Mouse (Mus musculus) liver, embryonic 13.5 days (tissue): ENCODE measurements around the gene Phc2. TPM values are rescaled to one million over a fixed set of nuclear protein-coding genes. Genes with fewer than 3 reads are reported as not detected.

Experiments
- ATAC-seq: fragments of 200-750 bp; cut with Nextera tagmentation; 2 replicates; pipeline ENCODE4 v1.8.0; 2017; ENCODE audit warnings: low read depth, mild to moderate bottlenecking, moderate number of reproducible peaks, moderate library complexity
- DNase-seq: peaks from one replicate; pipeline ENCODE4 v3.0.0; 2022
- H3K27ac ChIP-seq: fragments of 300-500 bp; sonication (generic); 2 replicates; pipeline ENCODE4 v1.5.1; 2015; ENCODE audit warnings: moderate library complexity, mild to moderate bottlenecking, inconsistent platforms
- H3K27me3 ChIP-seq: fragments of 300-500 bp; sonication (generic); 2 replicates; pipeline ENCODE4 v1.6.1; 2015; ENCODE audit warnings: mild to moderate bottlenecking, inconsistent platforms
- H3K36me3 ChIP-seq: fragments of 300-500 bp; sonication (generic); 2 replicates; pipeline ENCODE4 v1.6.1; 2015; ENCODE audit warnings: mild to moderate bottlenecking, inconsistent platforms
- H3K4me1 ChIP-seq: fragments of 300-500 bp; sonication (generic); replicated peaks from 2 replicates; pipeline ENCODE4 v1.6.1; 2015; ENCODE audit warnings: inconsistent platforms
- H3K4me2 ChIP-seq: fragments of 300-500 bp; sonication (generic); 2 replicates; pipeline ENCODE4 v1.6.1; 2015; ENCODE audit warnings: inconsistent platforms, mild to moderate bottlenecking, moderate library complexity
- H3K4me3 ChIP-seq: fragments of 300-500 bp; sonication (generic); replicated peaks from 2 replicates; pipeline ENCODE4 v1.5.1; 2015; ENCODE audit warnings: mild to moderate bottlenecking, inconsistent platforms
- H3K9ac ChIP-seq: fragments of 300-500 bp; sonication (generic); 2 replicates; pipeline ENCODE4 v1.6.1; 2015; ENCODE audit warnings: mild to moderate bottlenecking, inconsistent platforms
- H3K9me3 ChIP-seq: fragments of 300-500 bp; sonication (generic); replicated peaks from 2 replicates; pipeline ENCODE4 v1.6.1; 2016; ENCODE audit warnings: inconsistent platforms
- WGBS: fragments of 180-500 bp; shearing (Covaris S2); methylation state at CpG from one replicate; pipeline ENCODE4 v1.1.7; 2015; ENCODE audit not compliant: insufficient replicate concordance; 5-methylcytosine and 5-hydroxymethylcytosine counted together
- polyA plus RNA-seq: library from polyadenylated mRNA; unstranded; fragments of >200 nt; fragmentation: Nextera tagmentation; extraction: Ambion mirVana; gene quantifications from 2 replicates; pipeline ENCODE4 v1.2.1, GENCODE M21; 2015

Phc2 gene
- polyA plus RNA-seq, 1 experiment from 2014 or later: 12.9 TPM

- H3K9me3 ChIP-seq: no peaks in the 10 kb centered on the region
- H3K27ac ChIP-seq: no peak overlapping the region
- peaks cover 52% of the 10 kb centered on the region for H3K4me1 ChIP-seq
- no peak for ATAC-seq
- no peak overlapping the region for H3K9ac ChIP-seq
- H3K4me3 ChIP-seq: no peak overlapping the region
- 58% methylated on average over 5 of the region's 5 CpGs for WGBS
- no peaks in the 10 kb centered on the region for H3K27me3 ChIP-seq
- DNase-seq: no peak
- H3K4me2 ChIP-seq: no peak overlapping the region
- no peaks in the 10 kb centered on the region for H3K36me3 ChIP-seq
Observed at GRCm38 (mm10) chr4:128693207-128693606, 38.7 kb downstream of the Phc2 start.

- H3K27me3 ChIP-seq: no peaks in the 10 kb centered on the region
- H3K27ac ChIP-seq: no peak overlapping the region
- DNase-seq (no peak), ATAC-seq (no peak)
- no peak overlapping the region for H3K4me2 ChIP-seq
- H3K36me3 ChIP-seq: no peaks in the 10 kb centered on the region
- H3K4me3 ChIP-seq: no peak overlapping the region
- peaks cover 41% of the 10 kb centered on the region for H3K4me1 ChIP-seq
- no peak overlapping the region for H3K9ac ChIP-seq
- no peaks in the 10 kb centered on the region for H3K9me3 ChIP-seq
Observed at GRCm38 (mm10) chr4:128694315-128694714, 39.8 kb downstream of the Phc2 start.

GRCm38 (mm10) chr4:128695149-128695548, 40.6 kb downstream of the Phc2 start:
- no peaks in the 10 kb centered on the region for H3K36me3 ChIP-seq
- H3K4me1 ChIP-seq: peaks cover 34% of the 10 kb centered on the region
- H3K27ac ChIP-seq: no peak overlapping the region
- WGBS: 62% methylated on average over 7 of the region's 7 CpGs
- no peaks in the 10 kb centered on the region for H3K9me3 ChIP-seq
- H3K4me3 ChIP-seq: no peak overlapping the region
- H3K4me2 ChIP-seq: no peak overlapping the region
- H3K27me3 ChIP-seq: no peaks in the 10 kb centered on the region
- no peak overlapping the region for H3K9ac ChIP-seq
- no peak for ATAC-seq
- DNase-seq: no peak

GRCm38 (mm10) chr4:128698011-128698861, 43.7 kb downstream of the Phc2 start:
- Histone ChIP-seq H3K27me3 (no peaks in the 10 kb centered on the region), H3K4me3 (no peak overlapping the region), H3K9ac (no peak overlapping the region), H3K36me3 (no peaks in the 10 kb centered on the region), H3K4me1 (peaks cover 15% of the 10 kb centered on the region; the same call in 1 of the 2 replicates), H3K9me3 (no peaks in the 10 kb centered on the region), H3K4me2 (no peak overlapping the region), H3K27ac (peak overlapping the region; percentile 13; the same call in 1 of the 2 replicates)
- ATAC-seq: no peak
- 51% methylated on average over 12 of the region's 12 CpGs for WGBS
- no peak for DNase-seq

GRCm38 (mm10) chr4:128699916-128700315, 45.4 kb downstream of the Phc2 start:
- Histone ChIP-seq H3K4me1 (peaks cover 9% of the 10 kb centered on the region; the same call in 1 of the 2 replicates), H3K36me3 (no peaks in the 10 kb centered on the region), H3K4me3 (no peak overlapping the region), H3K27ac (no peak overlapping the region), H3K4me2 (no peak overlapping the region), H3K27me3 (no peaks in the 10 kb centered on the region), H3K9me3 (no peaks in the 10 kb centered on the region), H3K9ac (no peak overlapping the region)
- no peak for ATAC-seq
- WGBS: 70% methylated on average over 4 of the region's 4 CpGs
- DNase-seq: no peak

- H3K36me3 ChIP-seq: no peaks in the 10 kb centered on the region
- DNase-seq: no peak
- no peaks in the 10 kb centered on the region for H3K27me3 ChIP-seq
- H3K9me3 ChIP-seq: no peaks in the 10 kb centered on the region
- 55% methylated on average over 2 of the region's 2 CpGs for WGBS
- ATAC-seq: no peak
- H3K4me3 ChIP-seq: no peak overlapping the region
- H3K27ac ChIP-seq: no peak overlapping the region
- H3K4me1 ChIP-seq: peaks cover 8% of the 10 kb centered on the region; the same call in 1 of the 2 replicates
- H3K9ac ChIP-seq: no peak overlapping the region
- no peak overlapping the region for H3K4me2 ChIP-seq
Observed at GRCm38 (mm10) chr4:128700543-128700942, 46.0 kb downstream of the Phc2 start.

GRCm38 (mm10) chr4:128705138-128705720, 50.7 kb downstream of the Phc2 start:
- no peak overlapping the region for H3K4me3 ChIP-seq
- no peak overlapping the region for H3K9ac ChIP-seq
- H3K4me2 ChIP-seq: no peak overlapping the region
- no peaks in the 10 kb centered on the region for H3K36me3 ChIP-seq
- H3K27ac ChIP-seq: no peak overlapping the region
- no peaks in the 10 kb centered on the region for H3K9me3 ChIP-seq
- H3K4me1 ChIP-seq: peaks cover 20% of the 10 kb centered on the region
- peaks cover 8% of the 10 kb centered on the region for H3K27me3 ChIP-seq
- WGBS: 78% methylated on average over 15 of the region's 15 CpGs
- DNase-seq: no peak
- ATAC-seq: no peak

- Histone ChIP-seq H3K4me3 (no peak overlapping the region), H3K27ac (no peak overlapping the region), H3K9ac (no peak overlapping the region), H3K9me3 (no peaks in the 10 kb centered on the region), H3K36me3 (no peaks in the 10 kb centered on the region), H3K27me3 (peaks cover 10% of the 10 kb centered on the region), H3K4me2 (no peak overlapping the region), H3K4me1 (peaks cover 27% of the 10 kb centered on the region)
- 5% methylated on average over 9 of the region's 9 CpGs for WGBS
- no peak for DNase-seq
- ATAC-seq: 0 out of 2 replicates have a peak, but pooled peaks have one; percentile 22
Observed at GRCm38 (mm10) chr4:128706626-128707025, 52.1 kb downstream of the Phc2 start.

- Histone ChIP-seq H3K27me3 (peaks cover 10% of the 10 kb centered on the region), H3K9me3 (no peaks in the 10 kb centered on the region), H3K27ac (no peak overlapping the region), H3K4me3 (no peak overlapping the region), H3K36me3 (no peaks in the 10 kb centered on the region), H3K4me2 (no peak overlapping the region), H3K4me1 (peaks cover 35% of the 10 kb centered on the region), H3K9ac (no peak overlapping the region)
- WGBS: 45% methylated on average over 4 of the region's 4 CpGs
- no peak for ATAC-seq
- DNase-seq: no peak
Observed at GRCm38 (mm10) chr4:128707384-128707783, 52.9 kb downstream of the Phc2 start.

GRCm38 (mm10) chr4:128709061-128709780, 54.7 kb downstream of the Phc2 start:
- Histone ChIP-seq H3K4me2 (no peak overlapping the region), H3K4me3 (no peak overlapping the region), H3K9ac (no peak overlapping the region), H3K4me1 (peaks cover 37% of the 10 kb centered on the region), H3K27ac (no peak overlapping the region), H3K36me3 (no peaks in the 10 kb centered on the region), H3K27me3 (peaks cover 10% of the 10 kb centered on the region), H3K9me3 (no peaks in the 10 kb centered on the region)
- 45% methylated on average over 15 of the region's 15 CpGs for WGBS
- ATAC-seq (peak; percentile 69), DNase-seq (peak; percentile 60)

GRCm38 (mm10) chr4:128709781-128710166, 55.3 kb downstream of the Phc2 start:
- no peak for ATAC-seq
- DNase-seq: no peak
- Histone ChIP-seq H3K4me2 (no peak overlapping the region), H3K9me3 (no peaks in the 10 kb centered on the region), H3K27me3 (peaks cover 10% of the 10 kb centered on the region), H3K4me1 (peaks cover 37% of the 10 kb centered on the region), H3K9ac (no peak overlapping the region), H3K27ac (no peak overlapping the region), H3K36me3 (no peaks in the 10 kb centered on the region), H3K4me3 (no peak overlapping the region)
- WGBS: 86% methylated on average over 12 of the region's 12 CpGs
